Mouse (Mus musculus) neutrophil, adult 5-6 weeks (primary cell): Measurements from ENCODE around the gene Slc25a11. TPM values are rescaled to one million over a fixed set of nuclear protein-coding genes. Genes with fewer than 3 reads are reported as not detected.

ENCODE experiments used
- ATAC-seq: fragments of 151-379, 151-347 bp; 2 replicates; pipeline ENCODE4 v1.8.0; 2017; ENCODE audit warnings: mild to moderate bottlenecking, moderate TSS enrichment; ENCODE audit not compliant: insufficient number of reproducible peaks, poor library complexity, low FRiP score, severe bottlenecking; ENCODE audit errors: extremely low read depth
- total RNA-seq: library from RNA; stranded (forward); fragments of 200-1000 nt; gene quantifications from 2 replicates; pipeline ENCODE4 v1.2.3, GENCODE M21; 2017

Slc25a11 gene
- total RNA-seq, 1 experiment from 2014 or later = 75.8 TPM

GRCm38 (mm10) chr11:70596094-70596493, 51.2 kb downstream of the Slc25a11 start:
- ATAC-seq = no peak

- no peak for ATAC-seq
Observed at GRCm38 (mm10) chr11:70595638-70596037, 51.6 kb downstream of the Slc25a11 start.

GRCm38 (mm10) chr11:70594253-70594989, 52.9 kb downstream of the Slc25a11 start:
- no peak for ATAC-seq

Other genes starting within 250 kb of the Slc25a11 start
- gene Pelp1, start 237.4 kb downstream of the Slc25a11 start, total RNA-seq = 4.9 and 5.5 TPM in 2 replicates
- gene Arrb2, start 214.8 kb downstream of the Slc25a11 start, total RNA-seq = 278 and 300 TPM in 2 replicates
- 43.7 and 46.3 TPM in 2 replicates for gene Med11, start 195.6 kb downstream of the Slc25a11 start, total RNA-seq
- gene Zmynd15, start 188.0 kb downstream of the Slc25a11 start, total RNA-seq = 0.37 and 0.58 TPM in 2 replicates
- gene Cxcl16, start 187.5 kb downstream of the Slc25a11 start, total RNA-seq = 0.74 TPM in 1 of 2 replicates, not detected in the other
- gene Tm4sf5, start 142.2 kb downstream of the Slc25a11 start, total RNA-seq = not detected in 2 replicates
- not detected in 2 replicates for gene Vmo1, start 132.9 kb downstream of the Slc25a11 start, total RNA-seq
- not detected in 2 replicates for gene Gltpd2, start 128.3 kb downstream of the Slc25a11 start, total RNA-seq
- 124 and 133 TPM in 2 replicates for gene Psmb6, start 122.1 kb downstream of the Slc25a11 start, total RNA-seq
- gene Gm40193, start 114.5 kb downstream of the Slc25a11 start, total RNA-seq = not detected in 2 replicates
- 0.86 and 4.3 TPM in 2 replicates for gene Pld2, start 107.4 kb downstream of the Slc25a11 start, total RNA-seq
- gene Mink1, start 84.6 kb downstream of the Slc25a11 start, total RNA-seq = 21.8 and 23.1 TPM in 2 replicates
- not detected in 2 replicates for gene 4930544D05Rik, start 31.6 kb downstream of the Slc25a11 start, total RNA-seq
- 1.7 TPM in 1 of 2 replicates, not detected in the other for gene Chrne, start 28.3 kb downstream of the Slc25a11 start, total RNA-seq
- 1.4 and 1.7 TPM in 2 replicates for gene Gp1ba, start 8.4 kb downstream of the Slc25a11 start, total RNA-seq
- gene Rnf167, start 244 bp downstream of the Slc25a11 start, total RNA-seq = 261 and 283 TPM in 2 replicates
- 683 and 728 TPM in 2 replicates for gene Pfn1, start 7.2 kb upstream of the Slc25a11 start, total RNA-seq
- gene Eno3, start 9.7 kb upstream of the Slc25a11 start, total RNA-seq = 16.7 and 21.2 TPM in 2 replicates
- 49.2 and 55.3 TPM in 2 replicates for gene Spag7, start 21.9 kb upstream of the Slc25a11 start, total RNA-seq
- 24.1 and 36.1 TPM in 2 replicates for gene Camta2, start 40.6 kb upstream of the Slc25a11 start, total RNA-seq
- gene Inca1, start 52.7 kb upstream of the Slc25a11 start, total RNA-seq = 0.37 TPM in 1 of 2 replicates, not detected in the other
- 27.6 and 28.0 TPM in 2 replicates for gene Kif1c, start 53.1 kb upstream of the Slc25a11 start, total RNA-seq
- 2.6 and 2.8 TPM in 2 replicates for gene Zfp3, start 116.7 kb upstream of the Slc25a11 start, total RNA-seq
- gene Scimp, start 165.1 kb upstream of the Slc25a11 start, total RNA-seq = 15.1 and 25.1 TPM in 2 replicates
- gene Rabep1, start 197.3 kb upstream of the Slc25a11 start, total RNA-seq = 76.0 and 84.5 TPM in 2 replicates